Mouse (Mus musculus) hindbrain, postnatal 0 days (tissue): ENCODE results near the gene Trcg1. TPM values are rescaled to one million over a fixed set of nuclear protein-coding genes. Genes with fewer than 3 reads are reported as not detected.

Experiments
- ATAC-seq: fragments of 200-750 bp; cut with Nextera tagmentation; 2 replicates; pipeline ENCODE4 v1.8.0; 2017; ENCODE audit warnings: mild to moderate bottlenecking, moderate TSS enrichment, moderate library complexity
- DNase-seq: peaks from one replicate; pipeline ENCODE4 v3.0.0-alpha.2; 2015; ENCODE audit warnings: low spot score
- H3K27ac ChIP-seq: fragments of 300-500 bp; sonication (generic); 2 replicates; pipeline ENCODE4 v1.5.1; 2014; ENCODE audit warnings: mild to moderate bottlenecking
- H3K27me3 ChIP-seq: fragments of 300-500 bp; sonication (generic); 2 replicates; pipeline ENCODE4 v1.6.1; 2014; ENCODE audit warnings: low read length, mixed read lengths; ENCODE audit not compliant: insufficient read depth
- H3K36me3 ChIP-seq: fragments of 300-500 bp; sonication (generic); 2 replicates; pipeline ENCODE4 v1.6.1; 2014; ENCODE audit warnings: low read length, mixed read lengths; ENCODE audit not compliant: insufficient read depth
- H3K4me1 ChIP-seq: fragments of 300-500 bp; sonication (generic); 2 replicates; pipeline ENCODE4 v1.6.1; 2014; ENCODE audit warnings: antibody characterized with exemption, low read length, mixed read lengths; ENCODE audit not compliant: insufficient read depth
- H3K4me2 ChIP-seq: fragments of 300-500 bp; sonication (generic); 2 replicates; pipeline ENCODE4 v1.6.1; 2014; ENCODE audit warnings: low read depth, mild to moderate bottlenecking, low read length, moderate library complexity, mixed read lengths
- H3K4me3 ChIP-seq: fragments of 300-500 bp; sonication (generic); 2 replicates; pipeline ENCODE4 v1.5.1; 2014; ENCODE audit warnings: low read length
- H3K9ac ChIP-seq: fragments of 300-500 bp; sonication (generic); replicated peaks from 2 replicates; pipeline ENCODE4 v1.6.1; 2014; ENCODE audit warnings: mild to moderate bottlenecking, low read length, moderate library complexity, mixed read lengths
- H3K9me3 ChIP-seq: fragments of 300-500 bp; sonication (generic); 2 replicates; pipeline ENCODE4 v1.6.1; 2016; ENCODE audit warnings: low read length, mixed read lengths
- CTCF ChIP-seq: IDR thresholded peaks from 2 replicates; pipeline ENCODE4 v1.5.1; 2016; ENCODE audit warnings: antibody characterized with exemption, control low read depth, low read depth
- WGBS: fragments of 180-500 bp; shearing (Covaris S2); extraction: QIAGEN DNeasy Blood & Tissue Kit; methylation state at CpG from one replicate; pipeline ENCODE4 v1.1.7; 2014; 5-methylcytosine and 5-hydroxymethylcytosine counted together
- polyA plus RNA-seq: library from polyadenylated mRNA; unstranded; fragments of >200 nt; fragmentation: Nextera tagmentation; extraction: Ambion mirVana; gene quantifications from 2 replicates; pipeline ENCODE4 v1.2.1, GENCODE M21; 2015
- total RNA-seq: library from RNA; depleted of rRNA; stranded (reverse); fragments of >200 nt; gene quantifications from 2 replicates; pipeline ENCODE4 v1.2.3, GENCODE M21; 2014

Trcg1 gene
- total and polyA plus RNA-seq, 2 experiments from 2014 or later: not detected

DNA sequence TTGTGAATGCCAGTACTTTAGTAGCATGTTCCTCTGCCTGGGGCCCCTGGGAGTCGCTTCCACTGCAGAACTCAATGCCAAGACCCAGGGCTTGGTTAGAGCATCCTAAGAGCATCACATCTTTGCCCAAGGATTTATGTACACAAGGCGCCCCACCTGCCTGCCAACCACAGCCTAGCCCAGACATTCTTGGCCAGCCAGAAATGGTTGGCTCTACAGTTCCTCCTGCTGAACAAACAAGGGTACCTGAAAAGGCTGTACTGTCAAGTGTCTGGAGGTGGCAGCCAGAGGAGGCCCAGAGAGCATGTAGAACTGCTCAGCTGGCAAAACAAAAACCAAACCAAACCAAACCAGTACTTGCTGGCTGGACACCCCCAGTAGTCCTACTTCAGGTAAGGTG lies 14.8 kb downstream of the Trcg1 start:
- Histone ChIP-seq H3K27me3 (no peaks in the 10 kb centered on the region), H3K36me3 (0 out of 2 replicates have a peak, but pooled peaks cover 6% of the 10 kb centered on the region), H3K4me1 (no peaks in the 10 kb centered on the region), H3K9me3 (no peaks in the 10 kb centered on the region), H3K27ac (no peak overlapping the region), H3K4me3 (no peak overlapping the region), H3K4me2 (no peak overlapping the region), H3K9ac (no peak overlapping the region)
- WGBS: 97% methylated on average over 2 of the region's 2 CpGs
- DNase-seq (no peak), ATAC-seq (no peak)
- no peak for TF ChIP-seq CTCF

- no peak for TF ChIP-seq CTCF
- H3K9me3 ChIP-seq: no peaks in the 10 kb centered on the region
- H3K4me3 ChIP-seq: no peak overlapping the region
- 81% methylated on average over 7 of the region's 7 CpGs for WGBS
- H3K4me2 ChIP-seq: no peak overlapping the region
- H3K4me1 ChIP-seq: no peaks in the 10 kb centered on the region
- no peaks in the 10 kb centered on the region for H3K27me3 ChIP-seq
- H3K27ac ChIP-seq: no peak overlapping the region
- H3K36me3 ChIP-seq: 0 out of 2 replicates have a peak, but pooled peaks cover 6% of the 10 kb centered on the region
- ATAC-seq: no peak
- no peak overlapping the region for H3K9ac ChIP-seq
- DNase-seq: no peak
Observed at GRCm38 (mm10) chr9:57254061-57254460, 17.7 kb downstream of the Trcg1 start.

GRCm38 (mm10) chr9:57254823-57255495 lies 18.6 kb downstream of the Trcg1 start:
- Histone ChIP-seq H3K27me3 (no peaks in the 10 kb centered on the region), H3K36me3 (0 out of 2 replicates have a peak, but pooled peaks cover 6% of the 10 kb centered on the region), H3K4me3 (no peak overlapping the region), H3K4me1 (no peaks in the 10 kb centered on the region), H3K27ac (no peak overlapping the region), H3K4me2 (no peak overlapping the region), H3K9me3 (no peaks in the 10 kb centered on the region), H3K9ac (no peak overlapping the region)
- ATAC-seq: no peak
- WGBS: 92% methylated on average over 9 of the region's 9 CpGs
- no peak for TF ChIP-seq CTCF
- DNase-seq: no peak

GRCm38 (mm10) chr9:57256309-57256708 lies 20.0 kb downstream of the Trcg1 start:
- H3K36me3 ChIP-seq: 0 out of 2 replicates have a peak, but pooled peaks cover 6% of the 10 kb centered on the region
- no peak overlapping the region for H3K4me3 ChIP-seq
- H3K4me1 ChIP-seq: no peaks in the 10 kb centered on the region; the same call in 1 of the 2 replicates
- DNase-seq: no peak
- 89% methylated on average over 20 of the region's 20 CpGs for WGBS
- H3K27me3 ChIP-seq: no peaks in the 10 kb centered on the region
- H3K9me3 ChIP-seq: no peaks in the 10 kb centered on the region
- TF ChIP-seq CTCF: no peak
- H3K27ac ChIP-seq: no peak overlapping the region
- no peak overlapping the region for H3K9ac ChIP-seq
- no peak overlapping the region for H3K4me2 ChIP-seq
- no peak for ATAC-seq

GRCm38 (mm10) chr9:57256861-57257260 lies 20.5 kb downstream of the Trcg1 start:
- H3K4me3 ChIP-seq: no peak overlapping the region
- ATAC-seq (no peak), DNase-seq (no peak)
- H3K4me2 ChIP-seq: no peak overlapping the region
- no peak overlapping the region for H3K9ac ChIP-seq
- no peak overlapping the region for H3K27ac ChIP-seq
- H3K9me3 ChIP-seq: no peaks in the 10 kb centered on the region
- WGBS: 97% methylated on average over 11 of the region's 11 CpGs
- TF ChIP-seq CTCF: no peak
- H3K4me1 ChIP-seq: no peaks in the 10 kb centered on the region; the same call in 1 of the 2 replicates
- no peaks in the 10 kb centered on the region for H3K27me3 ChIP-seq
- H3K36me3 ChIP-seq: 0 out of 2 replicates have a peak, but pooled peaks cover 6% of the 10 kb centered on the region

- Histone ChIP-seq H3K27me3 (no peaks in the 10 kb centered on the region), H3K4me3 (no peak overlapping the region), H3K4me1 (no peaks in the 10 kb centered on the region; the same call in 1 of the 2 replicates), H3K36me3 (0 out of 2 replicates have a peak, but pooled peaks cover 6% of the 10 kb centered on the region), H3K9ac (no peak overlapping the region), H3K4me2 (no peak overlapping the region), H3K27ac (no peak overlapping the region), H3K9me3 (no peaks in the 10 kb centered on the region)
- ATAC-seq (no peak), DNase-seq (no peak)
- no peak for TF ChIP-seq CTCF
- WGBS: 89% methylated on average over 9 of the region's 9 CpGs
Observed at GRCm38 (mm10) chr9:57257627-57258026, 21.3 kb downstream of the Trcg1 start.

DNA sequence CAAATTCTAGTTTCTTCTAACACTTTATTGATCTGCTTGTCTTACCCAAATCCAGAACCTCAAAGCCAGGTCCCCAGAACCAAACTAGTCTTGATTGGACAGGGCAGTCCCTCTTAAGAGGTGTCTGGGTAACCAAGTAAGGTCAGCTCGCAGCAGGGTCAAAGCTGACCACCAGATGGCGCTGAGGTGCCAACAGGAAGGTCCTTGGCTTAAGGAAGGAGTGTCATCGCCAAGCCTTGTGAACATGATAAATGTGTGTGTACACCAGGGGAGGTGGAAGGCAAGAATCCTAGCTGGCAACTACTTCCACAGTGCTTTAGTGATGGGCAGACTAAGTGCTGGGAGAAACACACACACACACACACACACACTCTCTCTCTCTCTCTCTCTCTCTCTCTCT lies 23.4 kb downstream of the Trcg1 start:
- TF ChIP-seq CTCF: peak; percentile 99
- no peaks in the 10 kb centered on the region; the same call in 1 of the 2 replicates for H3K4me1 ChIP-seq
- H3K9ac ChIP-seq: no peak overlapping the region
- no peaks in the 10 kb centered on the region for H3K36me3 ChIP-seq
- no peak overlapping the region for H3K4me2 ChIP-seq
- 2% methylated on average over 3 of the region's 3 CpGs for WGBS
- peak; percentile 96 for DNase-seq
- no peak overlapping the region for H3K27ac ChIP-seq
- ATAC-seq: peak; percentile 41; the same call in 1 of the 2 replicates
- no peaks in the 10 kb centered on the region for H3K27me3 ChIP-seq
- no peaks in the 10 kb centered on the region for H3K9me3 ChIP-seq
- H3K4me3 ChIP-seq: no peak overlapping the region
